Mouse (Mus musculus) left cerebral cortex, postnatal 4 days (tissue): Measurements from ENCODE around the gene Hrct1. TPM values are rescaled to one million over a fixed set of nuclear protein-coding genes. Genes with fewer than 3 reads are reported as not detected.

Source experiments
- DNase-seq: peaks from one replicate; pipeline ENCODE4 v3.0.0-alpha.2; 2022
- intact Hi-C: fragments of 180-260 bp; cut with DNase I; formaldehyde crosslinking; loops from one replicate; pipeline ENCODE4 v1.15.1; 2025
- total RNA-seq, 2 experiments: library from RNA; stranded (reverse); gene quantifications; 2 replicates each; pipeline ENCODE4 v1.2.3; 2021

Hrct1 gene
- total RNA-seq, 2 experiments from 2014 or later: 0.64 to 0.70 TPM

- DNase-seq: no peak
- intact Hi-C loops: no loop called here
These were observed 959 bp downstream of the Hrct1 start for GRCm38 (mm10) chr4:43727718-43728575.

- intact Hi-C loops: no loop called here
- no peak for DNase-seq
These were observed 1.6 kb downstream of the Hrct1 start for GRCm38 (mm10) chr4:43728576-43728954.

- intact Hi-C loops: no loop called here
- DNase-seq: no peak
These were observed 2.1 kb downstream of the Hrct1 start for GRCm38 (mm10) chr4:43729126-43729525.

GRCm38 (mm10) chr4:43729794-43730550 lies 3.0 kb downstream of the Hrct1 start, which contains the start of gene Spaar:
TSS of gene Spaar (plus strand) at chr4:43730034.
- intact Hi-C loops: no loop called here
- DNase-seq: no peak

- DNase-seq: no peak
- intact Hi-C loops: no loop called here
These were observed 3.8 kb downstream of the Hrct1 start for GRCm38 (mm10) chr4:43730750-43731297.

GRCm38 (mm10) chr4:43732171-43732570 lies 5.2 kb downstream of the Hrct1 start:
- DNase-seq: no peak
- intact Hi-C loops: no loop called here

- intact Hi-C loops: no loop called here
- no peak for DNase-seq
These were observed 6.2 kb downstream of the Hrct1 start for GRCm38 (mm10) chr4:43733186-43733585.

- intact Hi-C loops: no loop called here
- no peak for DNase-seq
These were observed 10.2 kb downstream of the Hrct1 start for GRCm38 (mm10) chr4:43737144-43737543.

- intact Hi-C loops: no loop called here
- DNase-seq: no peak
These were observed 12.1 kb downstream of the Hrct1 start for GRCm38 (mm10) chr4:43738989-43739674.

- intact Hi-C loops: loop anchor here (5.0 kb wide), 1 partner anchor 109 kb away; the partner anchor contains the start of gene Npr2
These were observed 14.5 kb downstream of the Hrct1 start for GRCm38 (mm10) chr4:43741526-43741925.

GRCm38 (mm10) chr4:43742637-43743036 lies 15.6 kb downstream of the Hrct1 start:
- intact Hi-C loops: loop anchor here (5.0 kb wide), 1 partner anchor 110 kb away; the partner anchor contains the start of gene Npr2
- no peak for DNase-seq

More at GRCm38 (mm10) chr4:43741526-43741925, 14.5 kb downstream of the Hrct1 start:
- no peak for DNase-seq

- DNase-seq: no peak
- intact Hi-C loops: loop anchor here (5.0 kb wide), 1 partner anchor 111 kb away; the partner anchor contains the start of gene Npr2
These were observed 16.1 kb downstream of the Hrct1 start for GRCm38 (mm10) chr4:43743099-43743498.

- DNase-seq: no peak
These were observed 18.2 kb downstream of the Hrct1 start for GRCm38 (mm10) chr4:43745187-43745586.

GRCm38 (mm10) chr4:43757213-43757612 lies 30.2 kb downstream of the Hrct1 start:
- intact Hi-C loops: no loop called here
- no peak for DNase-seq

More at GRCm38 (mm10) chr4:43745187-43745586, 18.2 kb downstream of the Hrct1 start:
- intact Hi-C loops: loop anchor here (5.0 kb wide), 1 partner anchor 117 kb away; no protein-coding TSS in a partner anchor

GRCm38 (mm10) chr4:43759571-43760418 lies 32.8 kb downstream of the Hrct1 start:
- DNase-seq: peak; percentile 8
- intact Hi-C loops: loop anchor here (5.0 kb wide), 1 partner anchor 103 kb away; no protein-coding TSS in a partner anchor

- intact Hi-C loops: loop anchor here (5.0 kb wide), 1 partner anchor 102 kb away; no protein-coding TSS in a partner anchor
- DNase-seq: peak; percentile 29
These were observed 33.5 kb downstream of the Hrct1 start for GRCm38 (mm10) chr4:43760460-43760859.

- intact Hi-C loops: loop anchor here (5.0 kb wide), 1 partner anchor 101 kb away; no protein-coding TSS in a partner anchor
- no peak for DNase-seq
These were observed 34.3 kb downstream of the Hrct1 start for GRCm38 (mm10) chr4:43761336-43761735.

GRCm38 (mm10) chr4:43763410-43763809 lies 36.4 kb downstream of the Hrct1 start:
- DNase-seq: peak; percentile 33
- intact Hi-C loops: loop anchor here (5.0 kb wide), 1 partner anchor 99 kb away; no protein-coding TSS in a partner anchor

- intact Hi-C loops: no loop called here
- no peak for DNase-seq
These were observed 41.4 kb downstream of the Hrct1 start for GRCm38 (mm10) chr4:43768341-43768740.
